Mouse (Mus musculus) CH12.LX (cell line): ENCODE results near the gene Zkscan6.

Source experiments
- BHLHE40 ChIP-seq: IDR thresholded peaks from 2 replicates; pipeline ENCODE4 v1.6.1; 2011; ENCODE audit warnings: mild to moderate bottlenecking, low read depth, low read length, improper control_type of control experiment
- CTCF ChIP-seq, 2 experiments: IDR thresholded peaks in 1 of 2; conservative IDR thresholded peaks in 1 of 2; 2 replicates each; pipeline ENCODE4 v1.5.1; 2011 to 2012; ENCODE audit warnings: low read depth in 2 of 2, low read length in 2 of 2, improper control_type of control experiment in 1 of 2, inconsistent platforms in 1 of 2, mild to moderate bottlenecking in 1 of 2, moderate library complexity in 1 of 2
- ETS1 ChIP-seq: conservative IDR thresholded peaks from 2 replicates; pipeline ENCODE4 v1.6.1; 2012; ENCODE audit warnings: low read depth, mild to moderate bottlenecking, inconsistent platforms, low read length, improper control_type of control experiment, moderate library complexity
- GABPA ChIP-seq: IDR thresholded peaks from 2 replicates; pipeline ENCODE4 v1.6.1; 2012; ENCODE audit warnings: low read depth, low read length, improper control_type of control experiment, inconsistent platforms; ENCODE audit not compliant: insufficient replicate concordance
- JUND ChIP-seq: conservative IDR thresholded peaks from 2 replicates; pipeline ENCODE4 v1.6.1; 2011; ENCODE audit warnings: low read depth, low read length, improper control_type of control experiment
- MAFK ChIP-seq: IDR thresholded peaks from 2 replicates; pipeline ENCODE4 v1.6.1; 2011; ENCODE audit warnings: low read length, improper control_type of control experiment; ENCODE audit not compliant: insufficient replicate concordance
- MAX ChIP-seq: IDR thresholded peaks from 2 replicates; pipeline ENCODE4 v1.6.1; 2011; ENCODE audit warnings: low read length, improper control_type of control experiment
- NRF1 ChIP-seq: IDR thresholded peaks from 2 replicates; pipeline ENCODE4 v1.6.1; 2014; ENCODE audit warnings: low read depth, mild to moderate bottlenecking, inconsistent platforms, low read length, improper control_type of control experiment, moderate library complexity
- POLR2A ChIP-seq: IDR thresholded peaks from 2 replicates; pipeline ENCODE4 v1.6.1; 2011; ENCODE audit warnings: low read depth, mild to moderate bottlenecking, improper control_type of control experiment, low read length
- TBP ChIP-seq: conservative IDR thresholded peaks from 2 replicates; pipeline ENCODE4 v1.6.1; 2011; ENCODE audit warnings: low read depth, low read length, improper control_type of control experiment
- TCF12 ChIP-seq: IDR thresholded peaks from 2 replicates; pipeline ENCODE4 v1.6.1; 2014; ENCODE audit warnings: low read depth, mild to moderate bottlenecking, inconsistent platforms, low read length, improper control_type of control experiment

- no peak for TF ChIP-seq ETS1
- no peak for TF ChIP-seq TBP
- TF ChIP-seq GABPA, result no peak
- no peak for TF ChIP-seq MAFK
- TF ChIP-seq TCF12, result no peak
- TF ChIP-seq POLR2A, result no peak
- TF ChIP-seq MAX, result no peak
- no peak for TF ChIP-seq NRF1
- TF ChIP-seq BHLHE40, result no peak
- no peak for TF ChIP-seq CTCF (conservative IDR thresholded peaks at IDR 0.05 in 1 of 2, IDR thresholded peaks at IDR 0.05 in 1 of 2; ENCODE audit: low read depth in 2 of 2, low read length in 2 of 2)
- TF ChIP-seq JUND, result no peak
Measured at GRCm38 (mm10) chr11:65814381-65814780, 7.4 kb downstream of the Zkscan6 start.
